Mouse (Mus musculus) CD4-positive, CD25-positive, alpha-beta regulatory T cell, adult 4 months (primary cell): ENCODE measurements around the gene Rnf10. TPM values are rescaled to one million over a fixed set of nuclear protein-coding genes. Genes with fewer than 3 reads are reported as not detected.

Experiments used
- ATAC-seq: one replicate; pipeline ENCODE4 v1.8.0; 2017
- polyA plus RNA-seq, 2 experiments: library from polyadenylated mRNA; unstranded; fragments of 100-300 nt; shearing (Covaris generic); gene quantifications; one replicate each; pipeline ENCODE4 v1.2.1; 2017

The Rnf10 gene
- polyA plus RNA-seq, 2 experiments from 2014 or later = 30.5 to 36.5 TPM

DNA sequence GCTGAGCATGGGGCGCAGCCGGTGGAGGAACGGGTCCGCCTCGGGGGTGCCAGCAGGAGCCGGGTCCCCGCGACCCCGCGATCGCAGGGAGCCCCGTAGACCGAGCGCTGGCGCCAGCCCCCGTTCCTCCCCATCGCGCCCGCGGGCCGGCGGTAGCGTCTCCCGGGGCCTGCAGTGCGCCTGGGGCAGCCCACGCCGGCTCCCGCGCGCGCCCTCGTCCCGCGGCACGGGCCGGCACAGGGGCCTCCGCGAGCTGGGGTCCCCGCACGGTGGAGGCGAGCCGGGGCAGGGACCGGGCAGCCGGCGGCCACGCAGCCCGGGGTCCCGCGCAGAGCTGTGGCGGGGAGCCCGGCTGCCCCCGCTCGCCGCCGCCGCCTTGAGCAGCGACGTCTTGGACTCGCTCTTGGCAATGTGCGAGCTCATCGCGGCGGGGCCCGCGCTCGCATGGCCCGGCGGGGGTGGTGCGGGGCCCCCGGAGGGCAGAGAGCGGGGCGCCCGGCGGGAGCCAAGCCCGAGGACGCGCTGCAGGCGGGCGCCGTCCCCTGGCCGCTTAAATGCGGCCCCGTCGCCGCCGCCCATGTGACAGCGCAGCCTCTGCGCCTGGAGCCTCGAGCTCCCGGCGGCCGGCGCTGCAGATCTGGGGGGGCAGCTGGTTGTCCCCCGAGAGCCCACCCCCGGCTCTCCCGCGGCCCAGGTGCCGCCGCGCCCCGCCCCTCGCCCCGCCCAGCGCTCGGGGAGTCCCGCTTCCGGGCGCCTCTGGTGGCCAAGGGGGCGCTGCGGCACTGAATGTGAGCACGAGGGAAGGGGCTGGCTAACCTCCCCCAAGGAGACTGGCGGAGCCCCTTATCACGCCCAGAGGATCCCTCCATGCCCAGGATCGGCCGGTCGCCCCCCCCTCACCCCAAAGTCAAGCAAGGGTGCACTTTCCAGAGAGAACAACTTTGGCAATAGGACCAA, 78.8 kb downstream of the Rnf10 start, which contains the start of gene Cabp1:
Cabp1 (minus strand) TSS at position 713 of the 957 bp plus-strand sequence.
- ATAC-seq = peak; percentile 68

DNA sequence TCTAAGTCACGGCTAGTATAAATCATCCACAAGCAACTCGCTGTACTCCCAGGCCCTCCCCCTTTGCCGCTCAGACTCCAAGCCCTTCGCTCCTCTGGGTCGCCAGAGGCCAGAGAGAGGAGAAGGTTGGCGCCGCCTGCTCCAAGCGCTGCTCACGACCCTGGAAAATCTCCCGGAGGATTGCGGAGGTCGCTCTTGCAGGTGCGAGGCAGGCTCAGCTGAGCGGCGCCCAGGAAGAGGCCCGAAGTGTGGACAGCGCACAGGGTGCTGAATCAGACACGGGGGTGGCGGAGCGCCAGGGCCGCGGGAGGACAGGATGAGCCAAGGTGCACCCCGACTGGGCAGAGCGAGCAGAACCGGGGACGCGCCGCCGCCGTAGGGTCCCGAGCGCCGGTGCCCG, 79.5 kb downstream of the Rnf10 start:
- ATAC-seq = peak; percentile 70

DNA sequence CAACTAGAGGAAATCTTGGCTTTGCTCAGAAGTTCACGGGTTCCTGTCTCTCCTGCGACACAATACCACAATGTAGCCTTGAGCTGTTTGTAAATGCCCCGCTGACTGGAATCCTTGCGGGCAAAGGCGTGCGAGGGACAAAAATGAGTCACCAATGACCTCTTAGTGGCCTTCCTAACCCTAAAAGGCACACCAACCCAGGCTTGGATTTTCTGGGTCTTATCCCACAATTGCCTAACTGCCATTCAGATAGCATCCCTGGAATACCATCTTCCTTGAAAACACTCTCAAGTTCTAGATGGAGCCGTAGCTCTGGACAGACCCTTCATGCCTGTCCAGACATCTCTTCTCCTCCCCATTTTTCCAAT, 79.9 kb downstream of the Rnf10 start:
- no peak for ATAC-seq

DNA sequence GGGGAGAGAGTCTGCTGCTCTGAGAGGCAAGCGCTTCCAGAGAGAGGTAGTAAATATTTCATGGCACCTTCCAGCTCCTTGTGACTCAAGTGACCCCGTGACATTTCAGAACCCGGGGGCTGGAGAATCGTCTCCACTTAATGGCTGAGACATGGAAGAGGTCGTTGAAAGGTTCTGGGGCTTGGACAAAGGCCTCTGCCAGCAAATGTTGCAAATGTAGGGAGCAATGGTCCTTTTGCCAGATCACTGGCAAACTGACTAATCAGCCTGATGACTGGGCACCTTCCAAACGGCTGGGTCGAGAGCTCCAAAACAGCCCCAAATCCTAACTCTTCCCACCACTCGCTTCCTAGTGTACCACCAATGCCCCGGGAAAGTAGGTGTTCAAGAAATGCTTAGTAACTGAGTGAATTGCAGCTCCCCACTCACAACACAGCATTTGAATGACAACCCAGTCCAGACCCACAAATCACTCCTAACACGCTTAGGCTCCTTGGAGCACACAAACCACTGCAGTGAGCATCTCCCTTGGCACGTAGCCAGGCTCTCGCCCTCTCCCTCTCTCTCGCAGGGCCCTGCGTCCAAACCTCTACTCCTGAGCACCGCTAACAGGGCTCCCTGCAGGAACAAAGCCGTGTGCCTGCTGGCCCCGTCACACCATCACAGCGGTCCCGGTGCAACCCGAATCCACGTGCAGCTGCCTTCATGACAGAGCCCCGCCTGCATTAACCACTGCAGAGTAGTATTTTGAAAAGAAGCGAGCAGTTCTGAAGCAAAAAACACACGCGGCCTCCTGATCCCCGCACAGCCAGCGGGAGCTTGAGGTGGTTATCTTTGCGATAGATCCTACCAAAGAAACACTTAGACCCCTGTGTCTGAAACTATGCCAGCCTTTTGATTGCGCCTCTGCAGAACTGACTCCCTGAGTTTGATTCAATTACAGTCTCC, 80.5 kb downstream of the Rnf10 start:
- ATAC-seq = no peak

Other genes starting within 250 kb of the Rnf10 start
- gene Gm10401, start 174.6 kb downstream of the Rnf10 start, polyA plus RNA-seq = 10 to 100 TPM; 15.1 to 18.1 TPM
- gene Acads, start 153.6 kb downstream of the Rnf10 start, polyA plus RNA-seq = 10 to 100 TPM; 10.6 to 28.4 TPM
- gene Unc119b, start 137.9 kb downstream of the Rnf10 start, polyA plus RNA-seq = 10 to 100 TPM; 16.1 to 16.4 TPM
- 10 to 100 TPM; 28.9 to 37.0 TPM for gene Mlec, start 114.7 kb downstream of the Rnf10 start, polyA plus RNA-seq
- not detected for gene Cabp1, start 78.5 kb downstream of the Rnf10 start, polyA plus RNA-seq
- gene Pop5, start 37.1 kb downstream of the Rnf10 start, polyA plus RNA-seq = 100 to 1,000 TPM in 1 of 2 experiments, 10 to 100 TPM in 1; 84.0 to 114 TPM
- 10 to 100 TPM; 32.2 to 43.3 TPM for gene Coq5, start 6.8 kb upstream of the Rnf10 start, polyA plus RNA-seq
- gene Dynll1, start 28.1 kb upstream of the Rnf10 start, polyA plus RNA-seq = 100 to 1,000 TPM; 272 to 484 TPM
- gene Srsf9, start 54.3 kb upstream of the Rnf10 start, polyA plus RNA-seq = 10 to 100 TPM; 13.9 to 26.3 TPM
- gene Gatc, start 68.3 kb upstream of the Rnf10 start, polyA plus RNA-seq = 10 to 100 TPM; 11.8 to 13.6 TPM
- gene Triap1, start 68.3 kb upstream of the Rnf10 start, polyA plus RNA-seq = 10 to 100 TPM; 50.6 to 54.3 TPM
- gene Cox6a1, start 76.1 kb upstream of the Rnf10 start, polyA plus RNA-seq = 100 to 1,000 TPM; 486 to 529 TPM
- not detected for gene Msi1, start 156.7 kb upstream of the Rnf10 start, polyA plus RNA-seq
- gene Pla2g1b, start 193.4 kb upstream of the Rnf10 start, polyA plus RNA-seq = not detected
- gene Sirt4, start 211.8 kb upstream of the Rnf10 start, polyA plus RNA-seq = 10 to 100 TPM in 1 of 2 experiments, 1 to 10 TPM in 1; 9.9 to 18.6 TPM
- gene Pxn, start 233.8 kb upstream of the Rnf10 start, polyA plus RNA-seq = 10 to 100 TPM; 14.5 to 23.4 TPM